ENCODE assay signal across 8 mouse cellular contexts in genomic region chr6:50261201-50261921, GRCm38 (mm10). TPM values are rescaled to one million over a fixed set of nuclear protein-coding genes. Genes with fewer than 3 reads are reported as not detected.
A peak's percentile ranks its signal among the peaks of the same experiment; 100 is the strongest.
DNase-seq lines count a peak whose midpoint lies in the region; ATAC-seq and TF ChIP-seq lines count a peak whose summit lies in the region.

No protein-coding gene starts in this region.

- H3K4me1 ChIP-seq in cortical plate, adult 2 months (ENCODE audit: control insufficient read depth, insufficient read depth, low read length) = peaks cover 8% of the 10 kb centered on the region; the same call in 1 of the 2 replicates

- TF ChIP-seq POLR2A in cortical plate, adult 2 months (IDR thresholded peaks at IDR 0.05; ENCODE audit: extremely low read depth, insufficient read depth, low read length) = peak; percentile 75; the same call in 1 of the 2 replicates

- peak overlapping the region; percentile 86 for H3K4me3 ChIP-seq in cortical plate, adult 2 months (ENCODE audit: insufficient read depth, low read length)
- peak overlapping the region; percentile 67 for H3K4me3 ChIP-seq in left cerebral cortex, adult 2 months

- peak overlapping the region; percentile 48 for H3K27ac ChIP-seq in cortical plate, adult 2 months (ENCODE audit: insufficient read depth, low read length)
- H3K27ac ChIP-seq in left cerebral cortex, adult 2 months = peak overlapping the region; percentile 83

- intact Hi-C loops in gastrocnemius, postnatal 14 days (cut with DNase I; ENCODE audit: low total_unique reads) = no loop called here
- intact Hi-C loops in left cerebral cortex, adult 2 months (cut with DNase I) = no loop called here

- TF ChIP-seq CTCF in cortical plate, adult 2 months (IDR thresholded peaks at IDR 0.05; ENCODE audit: extremely low read depth, insufficient read depth, low read length) = no peak
- no peak for TF ChIP-seq CTCF in left cerebral cortex, adult 2 months (IDR thresholded peaks at IDR 0.05)

- DNase-seq in gastrocnemius, postnatal 14 days = peak; percentile 90
- DNase-seq in induced T-regulatory cell, adult 2 months (ENCODE audit: low read depth) = peak; percentile 63
- peak; percentile 77 to 84 for DNase-seq in left cerebral cortex, adult 2 months (ENCODE audit: extremely low spot score in 1 of 2, low spot score in 2 of 2)
- peak; percentile 85 to 88 for DNase-seq in lung, postnatal 4 days
- DNase-seq in retina, embryonic 14.5 days (ENCODE audit: low spot score) = peak; percentile 83
- peak; percentile 87 for DNase-seq in thymus, postnatal 4 days

- ATAC-seq in activated CD4-positive, CD25-positive, alpha-beta regulatory T cell, adult 4 months = peak; percentile 63

RNA-seq across cellular contexts. Expression of gene Gsdme, which starts 2.3 kb away (rescaled TPM):
- polyA plus RNA-seq in activated CD4-positive, CD25-positive, alpha-beta regulatory T cell, adult 4 months (2017; shearing (Covaris generic)) = 10 to 100 TPM; 16.9 to 17.6 TPM
- polyA plus RNA-seq in cortical plate, adult 2 months (2012; rRNA removed) = 10.9 and 13.7 TPM in 2 replicates
- total RNA-seq in gastrocnemius, postnatal 14 days (2021) = 1 to 10 TPM in 1 of 2 experiments, under 1 TPM in 1; 0.66 to 1.7 TPM
- total RNA-seq in left cerebral cortex, adult 2 months (2021) = 10 to 100 TPM; 11.8 to 12.1 TPM

Comparison
In these comparisons a context has a peak if more than half of its experiments do, and no peak if none do; other contexts are left out.
1. Peak in every context shown above with its lines: DNase-seq, ATAC-seq, H3K4me3 ChIP-seq and H3K27ac ChIP-seq.
2. RNA of gene Gsdme, which starts 2.3 kb away (total RNA-seq): 11.8 to 12.1 TPM in left cerebral cortex, adult 2 months; 0.66 to 1.7 TPM in gastrocnemius, postnatal 14 days; every median in the first group is over 4 times any median in the second.